Mouse (Mus musculus) hindbrain, postnatal 0 days (tissue): Measurements from ENCODE around the gene Tcte1. TPM values are rescaled to one million over a fixed set of nuclear protein-coding genes. Genes with fewer than 3 reads are reported as not detected.

Source experiments
- ATAC-seq: fragments of 200-750 bp; cut with Nextera tagmentation; 2 replicates; pipeline ENCODE4 v1.8.0; 2017; ENCODE audit warnings: mild to moderate bottlenecking, moderate TSS enrichment, moderate library complexity
- DNase-seq: peaks from one replicate; pipeline ENCODE4 v3.0.0-alpha.2; 2015; ENCODE audit warnings: low spot score
- H3K27ac ChIP-seq: fragments of 300-500 bp; sonication (generic); 2 replicates; pipeline ENCODE4 v1.5.1; 2014; ENCODE audit warnings: mild to moderate bottlenecking
- H3K27me3 ChIP-seq: fragments of 300-500 bp; sonication (generic); 2 replicates; pipeline ENCODE4 v1.6.1; 2014; ENCODE audit warnings: low read length, mixed read lengths; ENCODE audit not compliant: insufficient read depth
- H3K36me3 ChIP-seq: fragments of 300-500 bp; sonication (generic); 2 replicates; pipeline ENCODE4 v1.6.1; 2014; ENCODE audit warnings: low read length, mixed read lengths; ENCODE audit not compliant: insufficient read depth
- H3K4me1 ChIP-seq: fragments of 300-500 bp; sonication (generic); 2 replicates; pipeline ENCODE4 v1.6.1; 2014; ENCODE audit warnings: antibody characterized with exemption, low read length, mixed read lengths; ENCODE audit not compliant: insufficient read depth
- H3K4me2 ChIP-seq: fragments of 300-500 bp; sonication (generic); 2 replicates; pipeline ENCODE4 v1.6.1; 2014; ENCODE audit warnings: low read depth, mild to moderate bottlenecking, low read length, moderate library complexity, mixed read lengths
- H3K4me3 ChIP-seq: fragments of 300-500 bp; sonication (generic); 2 replicates; pipeline ENCODE4 v1.5.1; 2014; ENCODE audit warnings: low read length
- H3K9ac ChIP-seq: fragments of 300-500 bp; sonication (generic); replicated peaks from 2 replicates; pipeline ENCODE4 v1.6.1; 2014; ENCODE audit warnings: mild to moderate bottlenecking, low read length, moderate library complexity, mixed read lengths
- H3K9me3 ChIP-seq: fragments of 300-500 bp; sonication (generic); 2 replicates; pipeline ENCODE4 v1.6.1; 2016; ENCODE audit warnings: low read length, mixed read lengths
- CTCF ChIP-seq: IDR thresholded peaks from 2 replicates; pipeline ENCODE4 v1.5.1; 2016; ENCODE audit warnings: antibody characterized with exemption, control low read depth, low read depth
- WGBS: fragments of 180-500 bp; shearing (Covaris S2); extraction: QIAGEN DNeasy Blood & Tissue Kit; methylation state at CpG from one replicate; pipeline ENCODE4 v1.1.7; 2014; 5-methylcytosine and 5-hydroxymethylcytosine counted together
- polyA plus RNA-seq: library from polyadenylated mRNA; unstranded; fragments of >200 nt; fragmentation: Nextera tagmentation; extraction: Ambion mirVana; gene quantifications from 2 replicates; pipeline ENCODE4 v1.2.1, GENCODE M21; 2015
- total RNA-seq: library from RNA; depleted of rRNA; stranded (reverse); fragments of >200 nt; gene quantifications from 2 replicates; pipeline ENCODE4 v1.2.3, GENCODE M21; 2014

The Tcte1 gene
- total and polyA plus RNA-seq, 2 experiments from 2014 or later = 1.5 to 4.3 TPM

DNA sequence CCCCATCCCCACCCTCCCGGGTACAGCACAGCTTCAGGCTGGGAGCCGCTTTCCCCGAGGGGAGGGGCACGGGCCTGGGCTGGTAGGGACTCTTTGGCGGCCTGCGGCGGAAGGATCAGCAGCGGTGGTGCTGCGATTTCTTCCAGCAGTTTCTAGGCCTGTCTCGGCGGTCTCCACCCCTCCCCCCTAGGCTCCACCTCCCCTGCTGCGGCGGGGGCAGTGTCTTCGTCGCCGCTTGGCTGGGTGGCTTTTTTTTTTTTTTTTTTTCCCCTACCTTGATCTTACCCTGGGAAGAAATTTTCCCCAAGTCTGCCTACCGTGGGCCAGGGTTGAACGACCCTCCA, 50.5 kb downstream of the Tcte1 start:
- Histone ChIP-seq H3K4me3 (peak overlapping the region; percentile 100), H3K27me3 (no peaks in the 10 kb centered on the region), H3K27ac (peak overlapping the region; percentile 96), H3K9ac (peak overlapping the region; percentile 100), H3K4me1 (peaks cover 3% of the 10 kb centered on the region; the same call in 1 of the 2 replicates), H3K36me3 (peaks cover 28% of the 10 kb centered on the region), H3K9me3 (no peaks in the 10 kb centered on the region), H3K4me2 (peak overlapping the region; percentile 79)
- 0% methylated on average over 18 of the region's 18 CpGs for WGBS
- peak; percentile 65 for ATAC-seq
- no peak for TF ChIP-seq CTCF
- peak; percentile 96 for DNase-seq

- TF ChIP-seq CTCF = no peak
- Histone ChIP-seq H3K9me3 (no peaks in the 10 kb centered on the region), H3K4me2 (peak overlapping the region; percentile 79), H3K27me3 (no peaks in the 10 kb centered on the region), H3K27ac (peak overlapping the region; percentile 96), H3K4me1 (peaks cover 3% of the 10 kb centered on the region; the same call in 1 of the 2 replicates), H3K9ac (peak overlapping the region; percentile 100), H3K36me3 (peaks cover 23% of the 10 kb centered on the region), H3K4me3 (peak overlapping the region; percentile 100)
- WGBS = under 1% methylated on average over 17 of the region's 17 CpGs
- ATAC-seq = peak; percentile 68
- peak; percentile 78 for DNase-seq
Observed at GRCm38 (mm10) chr17:45574129-45574761, 51.0 kb downstream of the Tcte1 start.

GRCm38 (mm10) chr17:45575123-45575897, 52.1 kb downstream of the Tcte1 start:
- Histone ChIP-seq H3K27me3 (no peaks in the 10 kb centered on the region), H3K4me1 (peaks cover 3% of the 10 kb centered on the region; the same call in 1 of the 2 replicates), H3K36me3 (peaks cover 12% of the 10 kb centered on the region), H3K4me2 (peak overlapping the region; percentile 79; the same call in 1 of the 2 replicates), H3K4me3 (no peak overlapping the region), H3K9ac (peak overlapping the region; percentile 100; the same call in 1 of the 2 replicates), H3K27ac (peak overlapping the region; percentile 96), H3K9me3 (no peaks in the 10 kb centered on the region)
- DNase-seq = no peak
- 85% methylated on average over 8 of the region's 8 CpGs for WGBS
- ATAC-seq = no peak
- TF ChIP-seq CTCF = no peak

GRCm38 (mm10) chr17:45578242-45578641, 55.0 kb downstream of the Tcte1 start:
- H3K9ac ChIP-seq = no peak overlapping the region
- ATAC-seq = no peak

GRCm38 (mm10) chr17:45578843-45579242, 55.6 kb downstream of the Tcte1 start:
- no peak overlapping the region for H3K4me2 ChIP-seq
- H3K9ac ChIP-seq = no peak overlapping the region
- no peak for ATAC-seq
- no peaks in the 10 kb centered on the region for H3K9me3 ChIP-seq
- H3K27ac ChIP-seq = no peak overlapping the region
- peak; percentile 64 for TF ChIP-seq CTCF
- H3K4me1 ChIP-seq = peaks cover 3% of the 10 kb centered on the region; the same call in 1 of the 2 replicates
- peak; percentile 42 for DNase-seq
- H3K4me3 ChIP-seq = no peak overlapping the region
- WGBS = 78% methylated on average over 7 of the region's 7 CpGs
- H3K27me3 ChIP-seq = no peaks in the 10 kb centered on the region
- no peaks in the 10 kb centered on the region for H3K36me3 ChIP-seq

More at GRCm38 (mm10) chr17:45578242-45578641, 55.0 kb downstream of the Tcte1 start:
- WGBS = 62% methylated on average over 5 of the region's 5 CpGs
- no peak for DNase-seq
- Histone ChIP-seq H3K4me1 (peaks cover 3% of the 10 kb centered on the region; the same call in 1 of the 2 replicates), H3K4me3 (no peak overlapping the region), H3K9me3 (no peaks in the 10 kb centered on the region), H3K36me3 (no peaks in the 10 kb centered on the region), H3K4me2 (no peak overlapping the region), H3K27me3 (no peaks in the 10 kb centered on the region), H3K27ac (no peak overlapping the region)
- no peak for TF ChIP-seq CTCF

DNA sequence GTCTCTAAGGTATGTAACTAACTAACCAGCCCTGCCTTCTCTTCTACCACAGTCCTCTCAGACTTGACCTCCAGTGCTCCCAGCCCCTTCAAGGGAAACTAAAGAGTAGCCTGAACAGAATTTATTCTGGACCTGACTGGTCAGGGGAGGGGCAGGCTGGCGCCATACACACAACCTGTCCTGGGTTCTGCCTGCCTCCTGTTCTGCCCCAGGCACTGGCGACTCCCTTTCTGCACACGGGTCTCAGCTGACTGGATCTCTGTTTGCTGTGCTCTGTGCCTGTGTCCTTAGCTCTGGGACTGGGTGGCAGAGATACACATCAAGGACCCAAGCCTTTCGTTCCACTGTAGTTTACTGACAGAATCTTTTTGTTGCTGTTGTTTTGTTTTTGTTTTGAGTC, 56.3 kb downstream of the Tcte1 start:
- H3K27me3 ChIP-seq = no peaks in the 10 kb centered on the region
- no peak for ATAC-seq
- H3K4me3 ChIP-seq = no peak overlapping the region
- no peak for DNase-seq
- H3K9me3 ChIP-seq = no peaks in the 10 kb centered on the region
- H3K9ac ChIP-seq = no peak overlapping the region
- 78% methylated on average over 4 of the region's 4 CpGs for WGBS
- no peak overlapping the region for H3K27ac ChIP-seq
- H3K36me3 ChIP-seq = no peaks in the 10 kb centered on the region
- no peak overlapping the region for H3K4me2 ChIP-seq
- no peak for TF ChIP-seq CTCF
- peaks cover 3% of the 10 kb centered on the region; the same call in 1 of the 2 replicates for H3K4me1 ChIP-seq
